Mouse (Mus musculus) lung, adult 2 months (tissue): ENCODE results near the gene Muc20.

ENCODE experiments used
- CTCF ChIP-seq: fragments of 200-500 bp; IDR thresholded peaks from 2 replicates; pipeline ENCODE4 v1.5.1; 2011; ENCODE audit warnings: mild to moderate bottlenecking, low read length, control low read depth; ENCODE audit not compliant: insufficient read depth
- POLR2A ChIP-seq: fragments of 200-500 bp; IDR thresholded peaks from 2 replicates; pipeline ENCODE4 v1.6.1; 2011; ENCODE audit warnings: low read depth, mild to moderate bottlenecking, control low read depth, low read length, borderline replicate concordance; ENCODE audit errors: extremely low read depth

DNA sequence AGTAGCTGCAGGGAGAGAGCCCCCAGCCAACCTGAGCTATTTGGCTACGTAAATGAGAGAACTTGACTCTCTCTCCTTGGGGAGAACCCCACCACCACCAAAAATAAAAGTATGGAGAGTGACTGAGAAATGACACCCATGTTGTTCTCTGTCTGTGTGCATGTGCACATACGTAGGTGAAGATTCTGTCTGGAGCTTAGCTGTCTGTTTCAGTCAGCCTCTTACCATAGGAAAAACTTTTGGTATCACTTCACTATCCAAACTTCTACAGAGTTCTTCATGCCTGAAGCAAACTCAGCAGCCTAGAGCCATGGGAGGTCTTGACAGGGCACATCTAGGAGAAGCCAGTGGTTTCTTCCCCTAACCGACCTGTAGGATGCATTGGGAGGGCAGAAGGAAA, 64.0 kb downstream of the Muc20 start:
- no peak for TF ChIP-seq POLR2A
- no peak for TF ChIP-seq CTCF
